Mouse (Mus musculus) ZHBTc4 (cell line): Measurements from ENCODE around the gene Srrm3.

ENCODE experiments used
- DNase-seq: peaks from one replicate; pipeline ENCODE4 v3.0.0-alpha.2; 2011; ENCODE audit warnings: low read depth, low spot score

The Srrm3 gene

GRCm38 (mm10) chr5:135903551-135904151, 97.0 kb downstream of the Srrm3 start:
- peak; percentile 97 for DNase-seq

GRCm38 (mm10) chr5:135904259-135904658, 97.6 kb downstream of the Srrm3 start:
- no peak for DNase-seq

- DNase-seq = no peak
These were observed 98.9 kb downstream of the Srrm3 start for GRCm38 (mm10) chr5:135905320-135906225.

- DNase-seq = no peak
These were observed 100.2 kb downstream of the Srrm3 start for GRCm38 (mm10) chr5:135906846-135907245.

GRCm38 (mm10) chr5:135907256-135907655, 100.6 kb downstream of the Srrm3 start:
- DNase-seq = no peak

GRCm38 (mm10) chr5:135908185-135908584, 101.5 kb downstream of the Srrm3 start:
- no peak for DNase-seq

- DNase-seq = no peak
These were observed 102.3 kb downstream of the Srrm3 start for GRCm38 (mm10) chr5:135908989-135909388.

GRCm38 (mm10) chr5:135909646-135910045, 103.0 kb downstream of the Srrm3 start:
- peak; percentile 53 for DNase-seq

- no peak for DNase-seq
These were observed 104.1 kb downstream of the Srrm3 start for GRCm38 (mm10) chr5:135910813-135911212.

GRCm38 (mm10) chr5:135911633-135912220, 105.0 kb downstream of the Srrm3 start:
- no peak for DNase-seq

- peak; percentile 67 for DNase-seq
These were observed 106.5 kb downstream of the Srrm3 start for GRCm38 (mm10) chr5:135913201-135913600.

- no peak for DNase-seq
These were observed 107.5 kb downstream of the Srrm3 start for GRCm38 (mm10) chr5:135914156-135914555.

GRCm38 (mm10) chr5:135916051-135916565, 109.4 kb downstream of the Srrm3 start:
- no peak for DNase-seq

GRCm38 (mm10) chr5:135916601-135917000, 109.9 kb downstream of the Srrm3 start:
- DNase-seq = no peak

- DNase-seq = peak; percentile 74
These were observed 110.8 kb downstream of the Srrm3 start for GRCm38 (mm10) chr5:135917327-135918058.

GRCm38 (mm10) chr5:135918059-135918437, 111.4 kb downstream of the Srrm3 start:
- peak; percentile 62 for DNase-seq

GRCm38 (mm10) chr5:135918593-135918992, 111.9 kb downstream of the Srrm3 start:
- peak; percentile 61 for DNase-seq

GRCm38 (mm10) chr5:135919902-135920301, 113.2 kb downstream of the Srrm3 start:
- no peak for DNase-seq

GRCm38 (mm10) chr5:135923901-135924300, 117.2 kb downstream of the Srrm3 start:
- no peak for DNase-seq
